Mouse (Mus musculus) lung, adult 18-20 months (tissue): ENCODE data around the gene Mast1.
A peak's percentile ranks its signal among the peaks of the same experiment; 100 is the strongest.
"Not testable (repeated sequence)": the region's sequence is repeated elsewhere in the genome, so short reads cannot be mapped to it uniquely, and the experiment has no call there.

ENCODE experiments used
- DNase-seq, 2 experiments: peaks; one replicate each; pipeline ENCODE4 v3.0.0; 2022; ENCODE audit warnings: mixed read lengths in 2 of 2

Gene Mast1

GRCm38 (mm10) chr8:84908421-84909161 is 28.6 kb downstream of the Mast1 start, which contains the start of gene Dnase2a:
Gene Dnase2a, plus strand, starts transcription at chr8:84908560.
- DNase-seq, result peak; percentile 99

- not testable (repeated sequence) for DNase-seq
These were observed 29.2 kb downstream of the Mast1 start for GRCm38 (mm10) chr8:84907979-84908378.

- DNase-seq, result no peak
These were observed 29.7 kb downstream of the Mast1 start for GRCm38 (mm10) chr8:84907493-84907892.

GRCm38 (mm10) chr8:84907037-84907436 is 30.1 kb downstream of the Mast1 start:
- DNase-seq, result no peak

- DNase-seq, result no peak
These were observed 32.8 kb downstream of the Mast1 start for GRCm38 (mm10) chr8:84904351-84904750.

- peak; percentile 91 to 94 for DNase-seq
These were observed 34.1 kb downstream of the Mast1 start for GRCm38 (mm10) chr8:84902920-84903661.

- no peak for DNase-seq
These were observed 34.7 kb downstream of the Mast1 start for GRCm38 (mm10) chr8:84902367-84902919.

- no peak for DNase-seq
These were observed 35.4 kb downstream of the Mast1 start, which contains the start of gene Klf1 for GRCm38 (mm10) chr8:84901752-84902151. Gene Klf1, plus strand, starts transcription at chr8:84901928.

GRCm38 (mm10) chr8:84901071-84901470 is 36.1 kb downstream of the Mast1 start:
- no peak for DNase-seq

GRCm38 (mm10) chr8:84895963-84896362 is 41.2 kb downstream of the Mast1 start:
- DNase-seq, result no peak

GRCm38 (mm10) chr8:84893709-84894134 is 43.4 kb downstream of the Mast1 start, which contains the start of gene Gcdh:
Gene Gcdh, minus strand, starts transcription at chr8:84893921.
- peak; percentile 97 to 98 for DNase-seq

GRCm38 (mm10) chr8:84892993-84893708 is 44.0 kb downstream of the Mast1 start:
- DNase-seq, result no peak

GRCm38 (mm10) chr8:84889141-84889540 is 48.0 kb downstream of the Mast1 start:
- DNase-seq, result no peak

GRCm38 (mm10) chr8:84888280-84888679 is 48.9 kb downstream of the Mast1 start:
- no peak for DNase-seq

GRCm38 (mm10) chr8:84884728-84885127 is 52.4 kb downstream of the Mast1 start:
- DNase-seq, result no peak

GRCm38 (mm10) chr8:84878915-84879314 is 58.2 kb downstream of the Mast1 start:
- DNase-seq, result no peak

- no peak for DNase-seq
These were observed 59.7 kb downstream of the Mast1 start for GRCm38 (mm10) chr8:84877297-84878035.

- no peak for DNase-seq
These were observed 62.8 kb downstream of the Mast1 start for GRCm38 (mm10) chr8:84874339-84874738.

- no peak for DNase-seq
These were observed 64.1 kb downstream of the Mast1 start for GRCm38 (mm10) chr8:84873016-84873415.

- DNase-seq, result peak; percentile 41 to 44
These were observed 64.7 kb downstream of the Mast1 start for GRCm38 (mm10) chr8:84872309-84872965.
